Mouse (Mus musculus) gastrocnemius, postnatal 14 days (tissue): ENCODE results near the gene Ppfibp2. TPM values are rescaled to one million over a fixed set of nuclear protein-coding genes. Genes with fewer than 3 reads are reported as not detected.

Experiments used
- DNase-seq: peaks from one replicate; pipeline ENCODE4 v3.0.0; 2021; ENCODE audit warnings: mixed read lengths
- intact Hi-C: fragments of 180-260 bp; cut with DNase I; formaldehyde crosslinking; loops from one replicate; pipeline ENCODE4 v1.15.1; 2025; ENCODE audit warnings: low total_unique reads
- total RNA-seq, 2 experiments: library from RNA; stranded (reverse); gene quantifications; 2 replicates each; pipeline ENCODE4 v1.2.3; 2021

The Ppfibp2 gene
- total RNA-seq, 2 experiments from 2014 or later, result 8.4 to 9.9 TPM

DNA sequence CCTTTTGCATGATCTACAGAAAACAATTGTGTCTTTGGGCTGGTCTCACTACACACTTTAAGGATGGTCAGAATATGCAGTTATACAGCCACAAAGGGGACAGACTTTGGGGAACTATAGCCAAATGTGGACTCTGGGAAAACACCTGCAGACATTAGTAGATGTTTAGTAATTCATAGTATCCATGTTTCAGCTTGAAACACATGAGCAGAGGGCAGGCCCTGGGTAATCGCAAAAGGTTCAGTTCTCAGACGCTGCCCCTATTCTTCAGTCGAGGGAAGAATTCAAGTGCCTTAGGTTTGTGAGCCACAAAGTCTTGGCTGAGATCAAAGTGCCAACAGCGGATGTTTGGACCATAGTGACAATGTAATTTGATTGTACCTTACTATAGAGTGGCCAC is 149.4 kb downstream of the Ppfibp2 start:
- intact Hi-C loops, result no loop called here
- DNase-seq, result no peak

GRCm38 (mm10) chr7:107745111-107745510 is 150.1 kb downstream of the Ppfibp2 start:
- no peak for DNase-seq
- intact Hi-C loops, result loop anchor here (5.0 kb wide), 1 partner anchor 83 kb away; no protein-coding TSS in a partner anchor

GRCm38 (mm10) chr7:107746036-107746435 is 151.0 kb downstream of the Ppfibp2 start:
- intact Hi-C loops, result loop anchor here (5.0 kb wide), 1 partner anchor 84 kb away; no protein-coding TSS in a partner anchor
- DNase-seq, result no peak

- DNase-seq, result no peak
- intact Hi-C loops, result loop anchor here (5.0 kb wide), 1 partner anchor 85 kb away; no protein-coding TSS in a partner anchor
Observed at GRCm38 (mm10) chr7:107747476-107747875, 152.5 kb downstream of the Ppfibp2 start.

- DNase-seq, result peak; percentile 53
- intact Hi-C loops, result loop anchor here (5.0 kb wide), 1 partner anchor 86 kb away; no protein-coding TSS in a partner anchor
Observed at GRCm38 (mm10) chr7:107747954-107748353, 152.9 kb downstream of the Ppfibp2 start.

GRCm38 (mm10) chr7:107749270-107749669 is 154.3 kb downstream of the Ppfibp2 start:
- DNase-seq, result no peak
- intact Hi-C loops, result loop anchor here (5.0 kb wide), 1 partner anchor 87 kb away; no protein-coding TSS in a partner anchor

DNA sequence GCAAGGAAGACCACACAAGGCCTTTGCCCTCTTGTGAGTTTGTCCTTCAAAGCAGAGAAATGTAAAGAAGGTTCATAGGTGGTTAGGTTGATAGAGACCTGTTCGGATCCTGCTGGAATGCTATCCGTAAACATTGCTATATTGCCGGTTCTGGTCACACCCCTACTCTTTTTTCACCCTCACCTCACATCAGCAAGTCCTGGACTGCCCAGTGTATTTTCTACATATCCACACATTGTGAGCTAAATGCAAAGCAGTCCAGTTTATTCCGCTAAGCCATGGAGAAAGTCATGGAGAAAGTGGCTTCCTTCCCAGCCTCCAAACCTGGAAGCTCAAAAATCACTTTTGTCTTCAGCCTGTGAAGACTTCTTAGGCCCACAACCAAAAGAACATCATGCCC is 154.7 kb downstream of the Ppfibp2 start:
- DNase-seq, result no peak
- intact Hi-C loops, result loop anchor here (5.0 to 10.0 kb wide), 2 partner anchors 87 to 1255 kb away; no protein-coding TSS in a partner anchor

DNA sequence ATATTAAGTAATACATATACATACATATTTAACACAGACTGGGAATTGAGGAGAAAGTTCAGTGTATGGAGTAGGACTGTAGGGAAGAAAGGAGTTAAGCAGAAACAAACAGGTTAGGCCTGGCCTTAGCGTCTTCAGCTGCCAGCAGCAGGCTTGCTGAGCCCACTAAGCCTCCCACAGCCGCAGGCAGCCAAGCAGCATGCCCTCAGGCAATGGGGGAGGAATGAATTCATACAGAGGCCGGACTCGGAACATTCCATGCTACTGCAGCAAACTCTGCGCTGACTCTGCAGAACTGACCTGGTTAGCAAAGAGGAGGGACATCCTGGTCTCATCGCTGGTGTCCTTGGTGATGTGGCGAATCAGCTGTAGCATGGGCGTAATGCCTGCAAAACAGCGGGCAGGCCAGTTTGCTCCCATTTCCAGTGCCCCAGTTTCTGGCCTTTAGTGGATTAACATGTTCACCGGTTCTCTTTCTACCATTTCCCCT is 157.1 kb downstream of the Ppfibp2 start:
- intact Hi-C loops, result loop anchor here (10.0 kb wide), 1 partner anchor 1253 kb away; no protein-coding TSS in a partner anchor
- no peak for DNase-seq

- intact Hi-C loops, result loop anchor here (10.0 kb wide), 1 partner anchor 1249 kb away; no protein-coding TSS in a partner anchor
- DNase-seq, result no peak
Observed at GRCm38 (mm10) chr7:107755905-107756304, 160.9 kb downstream of the Ppfibp2 start.

DNA sequence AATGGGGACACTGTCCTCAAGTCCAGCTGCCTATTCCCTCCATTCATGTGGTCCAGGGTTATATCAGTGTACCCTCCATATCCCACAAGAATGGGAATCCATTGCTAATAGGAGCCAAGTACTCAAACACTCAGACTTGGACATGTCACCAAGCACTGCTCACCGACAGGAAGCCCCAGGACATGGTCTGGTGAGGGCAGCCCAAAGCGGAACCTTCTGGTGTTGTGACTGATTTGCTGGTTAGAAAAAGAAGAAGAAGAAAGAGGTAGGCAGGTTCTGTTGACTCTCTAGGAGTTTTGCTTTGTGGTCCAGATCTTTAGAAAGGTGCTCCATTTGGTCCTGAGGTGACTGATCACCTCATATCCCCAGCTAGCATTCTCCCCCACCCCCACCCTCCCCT is 161.7 kb downstream of the Ppfibp2 start:
- DNase-seq, result no peak
- intact Hi-C loops, result loop anchor here (10.0 kb wide), 1 partner anchor 1248 kb away; no protein-coding TSS in a partner anchor

GRCm38 (mm10) chr7:107757308-107758151 is 162.5 kb downstream of the Ppfibp2 start, which contains the start of gene Cyb5r2:
Gene Cyb5r2 (minus strand): TSS chr7:107758032.
- intact Hi-C loops, result loop anchor here (10.0 kb wide), 1 partner anchor 1247 kb away; no protein-coding TSS in a partner anchor
- peak; percentile 44 for DNase-seq

GRCm38 (mm10) chr7:107770812-107771211 is 175.8 kb downstream of the Ppfibp2 start:
- no peak for DNase-seq
- intact Hi-C loops, result no loop called here

- no peak for DNase-seq
- intact Hi-C loops, result no loop called here
Observed at GRCm38 (mm10) chr7:107778216-107778615, 183.2 kb downstream of the Ppfibp2 start.

DNA sequence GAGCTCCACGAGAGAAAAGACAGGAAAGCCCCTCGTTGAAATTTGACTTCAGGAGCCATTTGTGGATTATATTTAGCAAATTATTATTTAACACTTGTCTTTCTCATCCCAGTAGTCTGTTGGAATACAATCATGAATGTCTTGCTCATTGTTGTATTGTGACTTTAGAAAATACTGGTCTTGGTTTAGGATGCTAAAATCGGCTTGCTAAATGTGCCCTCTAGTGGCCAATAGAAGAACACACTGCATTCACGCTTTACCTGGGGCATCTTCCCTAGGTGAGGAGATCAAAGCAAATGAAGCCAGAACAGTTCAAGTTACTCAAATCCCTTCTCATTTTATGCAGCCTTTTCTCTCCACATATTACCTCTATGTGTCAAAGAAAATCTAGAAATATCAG is 184.6 kb downstream of the Ppfibp2 start:
- DNase-seq, result no peak
- intact Hi-C loops, result no loop called here

DNA sequence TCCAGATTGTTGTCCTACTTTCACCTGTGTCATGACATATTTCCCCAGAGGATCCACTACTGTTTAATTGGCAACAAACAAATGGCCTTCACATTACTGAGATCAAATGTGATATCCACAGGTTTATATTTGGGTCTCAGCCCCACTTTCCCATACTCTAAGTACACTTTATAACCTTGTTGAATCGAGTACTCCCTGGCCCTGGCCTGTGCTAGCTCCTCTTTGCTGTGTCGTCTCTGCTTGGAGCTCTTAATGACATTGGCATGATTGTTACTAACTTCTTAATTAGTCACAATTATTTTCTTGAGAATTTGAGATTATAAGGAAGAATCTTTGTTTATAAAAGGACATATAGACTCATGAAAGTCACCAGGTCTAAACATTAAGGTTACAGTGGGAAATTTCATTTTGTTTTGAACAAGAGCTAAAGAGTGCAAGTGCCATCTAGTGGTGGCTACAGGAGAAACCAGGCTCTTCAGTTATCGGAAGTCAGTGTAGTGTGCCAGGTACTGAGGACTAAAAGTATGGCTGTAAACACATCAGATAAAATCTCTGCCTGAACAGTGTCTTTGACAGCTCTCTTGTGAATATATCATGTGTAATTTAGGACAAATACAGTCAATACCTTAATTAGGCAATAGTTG is 193.1 kb downstream of the Ppfibp2 start:
- DNase-seq, result no peak
- intact Hi-C loops, result no loop called here

- intact Hi-C loops, result no loop called here
- no peak for DNase-seq
Observed at GRCm38 (mm10) chr7:107796500-107796899, 201.5 kb downstream of the Ppfibp2 start.
